In the genomic region with DNA sequence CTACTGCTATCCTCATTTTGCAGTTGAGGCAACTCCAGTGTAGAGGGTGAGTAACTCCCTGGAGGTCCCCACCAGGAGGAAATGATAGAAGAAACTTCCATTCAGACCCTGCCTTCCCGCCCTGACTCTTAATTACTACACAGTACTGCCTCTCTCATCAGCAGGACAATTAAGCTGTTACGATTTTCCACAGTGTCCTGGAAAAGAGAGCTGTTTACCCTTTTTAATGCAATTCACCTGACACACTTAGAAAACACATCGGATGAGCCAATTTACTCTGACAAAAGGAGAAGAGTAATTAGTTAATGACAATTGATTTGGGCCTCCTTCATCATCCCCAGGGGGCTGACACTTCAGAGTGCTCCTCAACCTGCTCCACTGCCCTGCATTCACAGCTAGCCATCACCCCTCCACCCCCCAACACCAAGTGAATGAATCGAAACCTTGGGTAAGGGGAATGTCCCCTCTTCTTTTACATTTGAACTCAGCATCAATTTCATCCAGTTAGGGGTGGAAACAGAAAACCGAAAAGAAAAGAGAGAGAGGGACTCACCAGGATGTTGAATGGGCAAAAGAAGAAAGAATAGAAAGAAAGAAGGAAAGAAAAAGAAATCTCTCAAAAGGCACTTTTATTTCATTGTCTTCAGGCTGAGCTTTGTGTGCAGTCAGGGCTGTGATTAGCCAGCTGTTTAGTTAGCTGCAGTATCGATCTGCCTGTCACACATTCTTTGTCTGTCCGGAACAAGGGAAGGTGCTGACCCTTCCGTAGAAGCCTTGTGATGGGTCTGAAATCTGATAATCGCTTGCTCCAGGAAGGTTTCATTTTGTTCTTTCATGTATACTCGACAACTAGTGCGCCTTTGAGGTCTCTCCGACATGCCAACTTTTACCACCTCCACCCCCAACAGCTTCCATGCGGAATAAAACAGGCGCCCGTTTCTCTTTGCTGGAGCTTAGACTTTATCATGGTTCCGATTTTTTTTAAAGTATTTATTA, we compare ENCODE assay signal across 10 mouse cellular contexts.
DNase-seq lines count a peak whose midpoint lies in the region; ATAC-seq and TF ChIP-seq lines count a peak whose summit lies in the region.
"Had no signal": no experiment of that assay in that cellular context is flagged by ENCODE, and none has a peak within 500 bp of the region (broad histone marks: within the 10 kb centered on the region; RNA-seq: fewer than 3 reads in every experiment).

No protein-coding gene starts in this region.

- H3K4me2 ChIP-seq in kidney, postnatal 0 days (ENCODE audit: low read length): peak overlapping the region; percentile 58
- H3K4me2 ChIP-seq in limb, embryonic 13.5 days (replicated peaks): peak overlapping the region; percentile 60

- intact Hi-C loops in left cerebral cortex, postnatal 36 days (cut with DNase I): no loop called here

- H3K9ac ChIP-seq in kidney, postnatal 0 days (ENCODE audit: low read depth, low read length): peak overlapping the region; percentile 32; the same call in 1 of the 2 replicates
- H3K9ac ChIP-seq in limb, embryonic 13.5 days: 0 out of 2 replicates have a peak overlapping the region, but pooled peaks have one; percentile 27
- H3K9ac ChIP-seq: liver, embryonic 14.5 days had no signal

- TF ChIP-seq CTCF in kidney, postnatal 0 days (IDR thresholded peaks at IDR 0.05; ENCODE audit: low read depth): no peak
- TF ChIP-seq CTCF in embryonic fibroblast, embryonic 13.5 days (IDR thresholded peaks at IDR 0.05; ENCODE audit: borderline replicate concordance, insufficient read depth, low read length): no peak

- peak overlapping the region; percentile 30 for H3K4me3 ChIP-seq in kidney, postnatal 0 days (replicated peaks; ENCODE audit: low read depth, low read length)
- peak overlapping the region; percentile 17 for H3K4me3 ChIP-seq in embryonic fibroblast, embryonic 13.5 days (ENCODE audit: insufficient read depth, low read length)
- H3K4me3 ChIP-seq in limb, embryonic 13.5 days: peak overlapping the region; percentile 25
- H3K4me3 ChIP-seq: erythroblast, embryonic 14.5 days had no signal

- H3K9me3 ChIP-seq in kidney, postnatal 0 days (replicated peaks; ENCODE audit: low read length): no peaks in the 10 kb centered on the region
- no peaks in the 10 kb centered on the region for H3K9me3 ChIP-seq in limb, embryonic 13.5 days

- peak; percentile 33 for DNase-seq in kidney, postnatal 0 days (ENCODE audit: low spot score)
- no peak for DNase-seq in kidney, postnatal 10 days
- peak; percentile 87 for DNase-seq in retina, embryonic 14.5 days (ENCODE audit: low spot score)
- DNase-seq in spleen, postnatal 10 days (ENCODE audit: low spot score in 2 of 2): no peak
- DNase-seq in adrenal gland, postnatal 36 days: no peak
- no peak for DNase-seq in left cerebral cortex, postnatal 36 days (ENCODE audit: low spot score in 2 of 2)

- ATAC-seq in kidney, postnatal 0 days (replicated peaks; ENCODE audit: low FRiP score, low read depth): no peak
- no peak for ATAC-seq in limb, embryonic 13.5 days (ENCODE audit: low FRiP score, low read depth)

- no peak overlapping the region for H3K27ac ChIP-seq in kidney, postnatal 0 days
- H3K27ac ChIP-seq in embryonic fibroblast, embryonic 13.5 days (ENCODE audit: insufficient read depth, low read length): no peak overlapping the region
- H3K27ac ChIP-seq in limb, embryonic 13.5 days: no peak overlapping the region
- H3K27ac ChIP-seq: liver, embryonic 14.5 days had no signal

- no peak for TF ChIP-seq POLR2A in embryonic fibroblast, embryonic 13.5 days (IDR thresholded peaks at IDR 0.05; ENCODE audit: low read depth, low read length)

- no peaks in the 10 kb centered on the region for H3K36me3 ChIP-seq in kidney, postnatal 0 days (ENCODE audit: insufficient read depth, low read length)
- H3K36me3 ChIP-seq in limb, embryonic 13.5 days: no peaks in the 10 kb centered on the region

- H3K4me1 ChIP-seq in kidney, postnatal 0 days (replicated peaks; ENCODE audit: insufficient read depth, low read length): no peaks in the 10 kb centered on the region
- H3K4me1 ChIP-seq in embryonic fibroblast, embryonic 13.5 days (ENCODE audit: control insufficient read depth, insufficient read depth, low read length): no peaks in the 10 kb centered on the region
- 0 out of 2 replicates have a peak, but pooled peaks cover 5% of the 10 kb centered on the region for H3K4me1 ChIP-seq in limb, embryonic 13.5 days

- WGBS in kidney, postnatal 0 days: 13% methylated on average over 16 of the region's 16 CpGs
- 13% methylated on average over 16 of the region's 16 CpGs for WGBS in limb, embryonic 13.5 days

- no peaks in the 10 kb centered on the region for H3K27me3 ChIP-seq in kidney, postnatal 0 days (ENCODE audit: insufficient read depth, low read length)
- H3K27me3 ChIP-seq in limb, embryonic 13.5 days: peaks cover 12% of the 10 kb centered on the region

Comparison
In these comparisons a context has a peak if more than half of its experiments do, and no peak if none do; other contexts are left out.
1. DNase-seq: peak in kidney, postnatal 0 days (single experiment) and retina, embryonic 14.5 days (single experiment); none in kidney, postnatal 10 days (single experiment), spleen, postnatal 10 days (0 of 2), adrenal gland, postnatal 36 days (0 of 2) and left cerebral cortex, postnatal 36 days (0 of 2).
2. Peak in every context shown above with its lines, with median percentiles within 50 percentile points of each other: H3K4me3 ChIP-seq.